Mouse (Mus musculus): Measurements from ENCODE around the gene Zfp74. TPM values are rescaled to one million over a fixed set of nuclear protein-coding genes. Genes with fewer than 3 reads are reported as not detected.

The Zfp74 gene
- 7.3 and 10.7 TPM in 2 replicates for polyA plus RNA-seq (2021; fragmentation: Nextera tagmentation)
- long read RNA-seq, experiment 1, partial matches to known transcripts, result 1 of 51 reads
- long read RNA-seq, experiment 1, other reads (novel, unspliced or antisense), result 50 of 51 reads
- long read RNA-seq, experiment 2, partial matches to known transcripts, result 6 of 19 reads
- long read RNA-seq, experiment 2, other reads (novel, unspliced or antisense), result 13 of 19 reads

DNA sequence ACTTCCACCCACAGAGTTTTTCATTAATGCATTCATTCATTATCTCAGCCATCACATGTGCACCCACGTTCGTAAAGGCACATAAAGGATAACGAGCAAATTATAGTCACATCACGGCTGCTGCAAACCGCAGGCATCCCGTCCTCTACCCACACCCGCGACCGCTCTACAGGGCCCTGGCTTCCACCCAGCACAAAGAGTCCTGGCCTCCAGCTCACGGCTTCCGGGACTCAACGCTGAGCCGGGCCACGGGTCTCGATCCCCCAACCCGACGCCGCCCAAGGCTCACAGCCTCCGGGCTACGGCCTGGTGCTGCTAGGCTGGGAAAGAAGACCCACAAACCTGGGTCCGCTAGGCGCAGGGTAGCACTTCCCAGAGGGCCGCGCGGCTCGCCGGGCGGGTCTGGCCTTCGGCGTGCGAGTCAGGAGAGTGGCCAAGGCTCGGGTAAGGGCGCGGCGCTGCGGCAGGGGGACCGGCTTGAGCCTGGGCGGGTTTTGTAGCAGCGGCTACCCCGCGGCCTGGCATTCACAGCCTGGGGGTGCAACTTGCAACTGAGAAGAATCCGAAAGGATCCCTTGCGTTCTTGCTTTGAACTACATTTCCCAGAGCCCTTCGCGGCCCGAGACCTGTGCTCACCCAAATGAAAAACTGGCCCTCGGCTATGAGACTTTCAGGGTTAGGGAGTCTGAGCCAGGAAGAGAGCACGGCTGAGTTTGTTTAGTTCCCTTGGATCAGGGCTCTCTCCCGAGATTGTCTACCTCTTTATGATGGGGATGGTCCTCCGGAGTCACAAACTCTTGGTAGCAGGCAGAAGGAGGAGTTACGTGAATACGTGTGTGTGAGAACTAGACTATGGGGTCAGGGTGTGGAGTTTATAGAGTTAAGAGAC is at the start of gene Zfp74:
Gene Zfp74 (minus strand): TSS at position 577 of the 889 bp plus-strand sequence.

DNA sequence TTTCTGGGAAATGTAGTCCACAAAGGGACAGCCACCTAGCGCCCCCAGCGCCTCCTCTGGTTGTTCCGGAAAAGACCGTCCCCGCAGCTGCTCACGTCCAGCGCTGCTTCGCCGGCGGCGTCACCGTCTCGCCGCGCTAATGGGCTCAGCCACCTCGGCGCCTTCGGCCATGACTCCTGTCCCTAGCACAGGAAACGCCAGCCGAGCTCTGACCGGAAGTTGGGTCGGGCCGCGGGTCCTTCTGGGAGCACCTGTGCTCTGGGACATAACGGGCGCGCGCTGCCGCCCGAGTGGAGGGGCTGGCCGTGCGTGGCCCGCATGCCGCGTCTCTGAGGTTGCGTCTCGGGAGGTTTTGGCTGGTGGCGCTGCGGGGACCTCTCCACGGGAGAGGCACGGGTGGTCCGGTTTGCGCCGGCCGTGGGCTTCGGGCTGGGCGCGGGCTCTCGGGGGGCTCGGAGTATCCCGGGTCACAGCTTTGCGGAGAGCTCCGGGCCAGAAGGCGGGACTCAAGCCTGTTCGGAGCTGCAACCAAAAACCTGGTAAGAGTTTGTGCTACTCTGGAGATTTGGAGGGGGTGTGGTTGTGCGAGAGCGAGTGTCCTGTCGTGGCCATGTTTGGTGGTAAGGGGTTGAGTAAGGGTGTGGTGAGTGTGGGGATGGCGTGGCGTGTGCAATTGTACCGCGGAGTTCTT is 29.9 kb upstream of the Zfp74 start, which contains the start of gene Zfp568:
Gene Zfp568 (plus strand): TSS at position 266 of the 691 bp plus-strand sequence.

DNA sequence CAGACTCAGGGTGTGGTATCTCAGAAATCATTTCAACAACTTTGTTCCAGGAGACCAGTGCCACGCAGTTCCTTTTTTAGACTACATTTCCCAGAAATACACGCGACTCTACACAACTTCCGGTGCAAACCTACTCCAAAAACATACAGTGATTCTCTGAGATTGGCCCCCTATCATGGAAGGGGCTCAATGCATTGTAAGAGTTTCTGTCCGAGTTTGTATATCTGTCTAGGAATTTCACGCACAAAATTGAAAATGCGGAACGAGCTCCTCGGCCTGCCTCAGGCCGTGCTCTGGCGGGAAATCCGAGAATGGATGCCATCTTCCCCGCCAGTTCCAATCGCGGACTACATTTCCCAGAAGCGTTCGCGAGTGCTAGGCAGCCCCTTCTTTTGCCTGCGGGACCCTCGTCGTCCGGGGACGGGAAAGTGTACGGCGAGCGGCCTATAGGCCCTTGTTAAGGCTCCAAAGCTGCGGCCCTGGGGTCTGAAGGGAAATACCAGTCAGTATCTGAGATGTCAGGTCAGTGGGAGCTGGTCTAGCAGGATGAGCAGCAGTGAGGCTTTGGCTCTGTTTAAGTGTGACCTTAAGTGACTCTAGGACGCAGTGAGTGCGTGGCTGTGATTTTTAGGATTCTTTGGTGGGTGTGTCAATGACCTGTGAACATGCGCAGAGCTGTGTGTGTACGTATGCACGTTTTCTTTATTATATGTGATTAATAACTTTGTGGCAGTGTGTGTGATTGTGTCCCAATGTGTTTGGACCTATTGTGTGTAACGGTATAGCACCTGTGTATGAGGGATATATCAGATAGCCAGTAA is 45.5 kb downstream of the Zfp74 start, which contains the start of gene Zfp383:
Gene Zfp383 (plus strand): TSS at position 94 of the 821 bp plus-strand sequence.

DNA sequence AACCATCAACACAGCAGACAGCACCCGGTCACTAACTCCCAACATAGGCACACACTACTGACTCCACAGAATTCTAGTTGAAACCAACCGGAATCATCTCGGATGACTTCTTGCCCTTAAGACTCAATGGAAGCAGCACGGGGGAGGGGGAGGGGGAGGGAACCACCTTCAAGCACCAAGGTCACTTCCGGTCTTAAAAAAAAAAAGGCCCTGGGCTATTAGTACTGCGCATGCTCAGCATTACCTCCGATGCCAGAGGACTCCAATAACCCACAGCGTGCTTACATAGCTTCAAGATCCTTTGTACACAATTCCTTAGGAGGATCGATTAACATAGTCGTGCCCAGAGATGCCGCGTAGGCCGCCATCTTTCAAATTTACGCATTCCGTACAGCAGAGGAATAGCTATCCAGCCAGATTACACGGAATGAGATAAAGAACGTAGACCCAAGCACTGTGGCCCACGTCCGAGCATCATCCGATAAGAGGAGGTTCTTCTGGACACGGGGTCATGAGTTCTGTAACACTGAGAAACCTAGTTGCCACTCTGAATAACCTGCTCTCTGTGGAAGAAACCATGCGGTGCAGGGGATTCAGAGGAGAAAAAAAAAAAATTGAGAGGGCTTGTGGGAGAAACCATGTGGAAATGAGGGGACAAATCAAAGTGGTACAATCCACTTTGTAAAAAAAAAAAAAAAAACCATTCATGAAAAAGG is 47.8 kb downstream of the Zfp74 start, which contains the start of gene Zfp27:
Gene Zfp27 (minus strand): TSS at position 607 of the 716 bp plus-strand sequence.

Other genes with a start within 250 kb of the Zfp74 start
- not detected in 2 replicates for gene Catsperg2, start 227.1 kb downstream of the Zfp74 start, polyA plus RNA-seq (2021; fragmentation: Nextera tagmentation)
- gene Zfp84, start 185.5 kb downstream of the Zfp74 start, polyA plus RNA-seq (2021; fragmentation: Nextera tagmentation), result 4.5 and 5.1 TPM in 2 replicates
- 7.4 and 9.3 TPM in 2 replicates for gene Zfp30, start 170.1 kb downstream of the Zfp74 start, polyA plus RNA-seq (2021; fragmentation: Nextera tagmentation)
- 5.4 and 5.5 TPM in 2 replicates for gene Zfp790, start 138.0 kb downstream of the Zfp74 start, polyA plus RNA-seq (2021; fragmentation: Nextera tagmentation)
- 5.5 TPM in 2 replicates for gene Zfp940, start 100.4 kb downstream of the Zfp74 start, polyA plus RNA-seq (2021; fragmentation: Nextera tagmentation)
- gene Zfp420, start 94.1 kb downstream of the Zfp74 start, polyA plus RNA-seq (2021; fragmentation: Nextera tagmentation), result 5.6 and 7.6 TPM in 2 replicates
- 6.9 and 9.4 TPM in 2 replicates for gene Zfp27, start 47.5 kb downstream of the Zfp74 start, polyA plus RNA-seq (2021; fragmentation: Nextera tagmentation)
- 1.4 and 1.8 TPM in 2 replicates for gene Zfp383, start 45.9 kb downstream of the Zfp74 start, polyA plus RNA-seq (2021; fragmentation: Nextera tagmentation)
- 0.28 and 0.87 TPM in 2 replicates for gene Zfp568, start 29.9 kb upstream of the Zfp74 start, polyA plus RNA-seq (2021; fragmentation: Nextera tagmentation)
- 4.4 and 5.3 TPM in 2 replicates for gene Zfp14, start 97.3 kb upstream of the Zfp74 start, polyA plus RNA-seq (2021; fragmentation: Nextera tagmentation)
- gene Zfp82, start 118.8 kb upstream of the Zfp74 start, polyA plus RNA-seq (2021; fragmentation: Nextera tagmentation), result 2.5 TPM in 2 replicates
- gene Gm26920, start 136.3 kb upstream of the Zfp74 start, polyA plus RNA-seq (2021; fragmentation: Nextera tagmentation), result 0.59 and 0.85 TPM in 2 replicates
- gene Zfp566, start 136.4 kb upstream of the Zfp74 start, polyA plus RNA-seq (2021; fragmentation: Nextera tagmentation), result 7.2 and 9.2 TPM in 2 replicates
- gene Zfp260, start 140.7 kb upstream of the Zfp74 start, polyA plus RNA-seq (2021; fragmentation: Nextera tagmentation), result 52.2 and 70.6 TPM in 2 replicates
- gene Zfp382, start 167.9 kb upstream of the Zfp74 start, polyA plus RNA-seq (2021; fragmentation: Nextera tagmentation), result 6.5 and 10.3 TPM in 2 replicates
- gene Zfp146, start 215.7 kb upstream of the Zfp74 start, polyA plus RNA-seq (2021; fragmentation: Nextera tagmentation), result 3.5 and 6.3 TPM in 2 replicates
- gene Cox7a1, start 230.1 kb upstream of the Zfp74 start, polyA plus RNA-seq (2021; fragmentation: Nextera tagmentation), result 16.1 and 18.0 TPM in 2 replicates
- 33.9 and 42.1 TPM in 2 replicates for gene Capns1, start 244.7 kb upstream of the Zfp74 start, polyA plus RNA-seq (2021; fragmentation: Nextera tagmentation)

All from left cerebral cortex, adult 6 months (tissue).